Mouse (Mus musculus): ENCODE data around the gene Rag1.

- TF ChIP-seq CTCF (IDR thresholded peaks at IDR 0.05; ENCODE audit: extremely low read depth, insufficient read depth, low read length) (no peak), POLR2A (IDR thresholded peaks at IDR 0.05; ENCODE audit: extremely low read depth, insufficient read depth, low read length) (no peak)
Measured at GRCm38 (mm10) chr2:101594681-101595080, 54.6 kb downstream of the Rag1 start.

Data from cortical plate, adult 2 months (tissue).